14 mouse cellular contexts compared by ENCODE assay signal in genomic region chr6:94083459-94083858, GRCm38 (mm10).
"Had no signal": no experiment of that assay in that cellular context is flagged by ENCODE, and none has a peak within 500 bp of the region (broad histone marks: within the 10 kb centered on the region; RNA-seq: fewer than 3 reads in every experiment).

No protein-coding gene starts in this region.

- H3K4me3 ChIP-seq: layer of hippocampus, adult 2 months; limb, embryonic 12.5 days; limb, embryonic 15.5 days; liver, embryonic 13.5 days had no signal

- H3K27ac ChIP-seq: kidney, postnatal 0 days; layer of hippocampus, adult 2 months; limb, embryonic 12.5 days; limb, embryonic 15.5 days; liver, embryonic 13.5 days had no signal

- DNase-seq: kidney, postnatal 25 days; layer of hippocampus, adult 9-11 months; liver, embryonic 13.5 days; lung, adult 2 months; lung, postnatal 14 days; lung, postnatal 4 days; midbrain, embryonic 14.5 days; thymus, adult 18-20 months; thymus, postnatal 4 days had no signal

- H3K4me2 ChIP-seq: limb, embryonic 12.5 days; limb, embryonic 15.5 days; liver, embryonic 13.5 days; midbrain, embryonic 11.5 days had no signal

- H3K27me3 ChIP-seq: limb, embryonic 12.5 days; limb, embryonic 15.5 days; liver, embryonic 13.5 days had no signal

- H3K9ac ChIP-seq: limb, embryonic 12.5 days; limb, embryonic 15.5 days; liver, embryonic 13.5 days had no signal

- H3K36me3 ChIP-seq: limb, embryonic 12.5 days; limb, embryonic 15.5 days; liver, embryonic 13.5 days had no signal

- H3K9me3 ChIP-seq: limb, embryonic 12.5 days; limb, embryonic 15.5 days; liver, embryonic 13.5 days had no signal
